Mouse (Mus musculus) stomach, embryonic 16.5 days (tissue): ENCODE measurements at regions not wholly inside any gene's neighbourhood (a gene's known extent, or its start where the extent isn't known, plus 50 kb on each side); places are given as distances from the start of the nearest gene placed in this dataset.

ENCODE experiments used
- ATAC-seq: fragments of 200-750 bp; cut with Nextera tagmentation; 2 replicates; pipeline ENCODE4 v1.8.0; 2017; ENCODE audit warnings: moderate number of reproducible peaks, moderate TSS enrichment; ENCODE audit not compliant: insufficient read depth, low FRiP score
- H3K27ac ChIP-seq: fragments of 300-500 bp; sonication (generic); 2 replicates; pipeline ENCODE4 v1.5.1; 2014; ENCODE audit warnings: low read length
- H3K27me3 ChIP-seq: fragments of 300-500 bp; sonication (generic); 2 replicates; pipeline ENCODE4 v1.6.1; 2014; ENCODE audit warnings: low read length, control low read depth, mixed read lengths; ENCODE audit not compliant: control insufficient read depth, insufficient read depth
- H3K36me3 ChIP-seq: fragments of 300-500 bp; sonication (generic); 2 replicates; pipeline ENCODE4 v1.6.1; 2014; ENCODE audit warnings: low read length; ENCODE audit not compliant: control insufficient read depth, insufficient read depth
- H3K4me1 ChIP-seq: fragments of 300-500 bp; sonication (generic); 2 replicates; pipeline ENCODE4 v1.6.1; 2014; ENCODE audit warnings: low read length, control low read depth, mixed read lengths; ENCODE audit not compliant: control insufficient read depth, insufficient read depth
- H3K4me2 ChIP-seq: fragments of 300-500 bp; sonication (generic); 2 replicates; pipeline ENCODE4 v1.6.1; 2014; ENCODE audit warnings: low read depth, low read length, mixed read lengths
- H3K4me3 ChIP-seq: fragments of 300-500 bp; sonication (generic); replicated peaks from 2 replicates; pipeline ENCODE4 v1.5.1; 2014; ENCODE audit warnings: mild to moderate bottlenecking, low read length
- H3K9ac ChIP-seq: fragments of 300-500 bp; sonication (generic); 2 replicates; pipeline ENCODE4 v1.6.1; 2014; ENCODE audit warnings: low read length
- H3K9me3 ChIP-seq: fragments of 300-500 bp; sonication (generic); replicated peaks from 2 replicates; pipeline ENCODE4 v1.6.1; 2016; ENCODE audit warnings: low read length, control low read depth; ENCODE audit not compliant: control insufficient read depth
- WGBS: fragments of 180-500 bp; shearing (Covaris S2); extraction: QIAGEN DNeasy Blood & Tissue Kit; methylation state at CpG from one replicate; pipeline ENCODE4 v1.1.7; 2014; 5-methylcytosine and 5-hydroxymethylcytosine counted together

- Histone ChIP-seq H3K36me3 (no peaks in the 10 kb centered on the region), H3K4me2 (no peak overlapping the region), H3K4me3 (no peak overlapping the region), H3K27ac (no peak overlapping the region), H3K4me1 (peaks cover 4% of the 10 kb centered on the region), H3K9ac (no peak overlapping the region), H3K27me3 (no peaks in the 10 kb centered on the region), H3K9me3 (no peaks in the 10 kb centered on the region)
- WGBS = 26% methylated on average over 9 of the region's 9 CpGs
- no peak for ATAC-seq
Measured at GRCm38 (mm10) chr2:30525295-30525694, 51.3 kb upstream of the Ier5l start.

- Histone ChIP-seq H3K27ac (no peak overlapping the region), H3K9ac (no peak overlapping the region), H3K4me3 (no peak overlapping the region), H3K27me3 (no peaks in the 10 kb centered on the region), H3K4me1 (peaks cover 4% of the 10 kb centered on the region), H3K36me3 (no peaks in the 10 kb centered on the region), H3K9me3 (no peaks in the 10 kb centered on the region), H3K4me2 (no peak overlapping the region)
- ATAC-seq = 0 out of 2 replicates have a peak, but pooled peaks have one; percentile 16
- 42% methylated on average over 3 of the region's 3 CpGs for WGBS
Measured at GRCm38 (mm10) chr2:30525831-30526230, 51.8 kb upstream of the Ier5l start.

- Histone ChIP-seq H3K4me2 (no peak overlapping the region), H3K9ac (no peak overlapping the region), H3K4me1 (peaks cover 4% of the 10 kb centered on the region), H3K9me3 (no peaks in the 10 kb centered on the region), H3K36me3 (no peaks in the 10 kb centered on the region), H3K27ac (no peak overlapping the region), H3K4me3 (no peak overlapping the region), H3K27me3 (no peaks in the 10 kb centered on the region)
- no peak for ATAC-seq
- 53% methylated on average over 4 of the region's 4 CpGs for WGBS
Measured at GRCm38 (mm10) chr2:30527495-30527894, 53.5 kb upstream of the Ier5l start.

GRCm38 (mm10) chr2:30532948-30533347 is 58.9 kb upstream of the Ier5l start:
- no peak overlapping the region for H3K4me2 ChIP-seq
- no peak for ATAC-seq
- H3K36me3 ChIP-seq = no peaks in the 10 kb centered on the region
- H3K27me3 ChIP-seq = no peaks in the 10 kb centered on the region
- H3K9me3 ChIP-seq = no peaks in the 10 kb centered on the region
- no peaks in the 10 kb centered on the region for H3K4me1 ChIP-seq
- no peak overlapping the region for H3K27ac ChIP-seq
- H3K4me3 ChIP-seq = no peak overlapping the region
- no peak overlapping the region for H3K9ac ChIP-seq

- no peak overlapping the region for H3K4me3 ChIP-seq
- ATAC-seq = no peak
- H3K4me2 ChIP-seq = no peak overlapping the region
- H3K4me1 ChIP-seq = no peaks in the 10 kb centered on the region
- no peaks in the 10 kb centered on the region for H3K27me3 ChIP-seq
- H3K27ac ChIP-seq = no peak overlapping the region
- H3K36me3 ChIP-seq = no peaks in the 10 kb centered on the region
- H3K9me3 ChIP-seq = no peaks in the 10 kb centered on the region
- 96% methylated on average over 6 of the region's 6 CpGs for WGBS
- H3K9ac ChIP-seq = no peak overlapping the region
Measured at GRCm38 (mm10) chr2:30533367-30533766, 59.3 kb upstream of the Ier5l start.

- ATAC-seq = 0 out of 2 replicates have a peak, but pooled peaks have one; percentile 17
- H3K4me1 ChIP-seq = no peaks in the 10 kb centered on the region
- 47% methylated on average over 10 of the region's 10 CpGs for WGBS
- H3K27ac ChIP-seq = no peak overlapping the region
- H3K27me3 ChIP-seq = no peaks in the 10 kb centered on the region
- no peaks in the 10 kb centered on the region for H3K9me3 ChIP-seq
- no peak overlapping the region for H3K4me2 ChIP-seq
- H3K4me3 ChIP-seq = no peak overlapping the region
- H3K36me3 ChIP-seq = no peaks in the 10 kb centered on the region
- peak overlapping the region; percentile 33; the same call in 1 of the 2 replicates for H3K9ac ChIP-seq
Measured at GRCm38 (mm10) chr2:30534485-30534884, 60.4 kb upstream of the Cstad start.

- H3K27me3 ChIP-seq = no peaks in the 10 kb centered on the region
- no peak for ATAC-seq
- no peaks in the 10 kb centered on the region for H3K4me1 ChIP-seq
- no peak overlapping the region for H3K9ac ChIP-seq
- H3K9me3 ChIP-seq = no peaks in the 10 kb centered on the region
- WGBS = 93% methylated on average over 1 of the region's 1 CpGs
- no peak overlapping the region for H3K4me3 ChIP-seq
- no peaks in the 10 kb centered on the region for H3K36me3 ChIP-seq
- no peak overlapping the region for H3K27ac ChIP-seq
- no peak overlapping the region for H3K4me2 ChIP-seq
Measured at GRCm38 (mm10) chr2:30539305-30539704, 55.5 kb upstream of the Cstad start.

GRCm38 (mm10) chr2:30541541-30541940 is 53.3 kb upstream of the Cstad start:
- H3K27me3 ChIP-seq = no peaks in the 10 kb centered on the region
- H3K27ac ChIP-seq = no peak overlapping the region
- no peaks in the 10 kb centered on the region for H3K9me3 ChIP-seq
- 39% methylated on average over 4 of the region's 4 CpGs for WGBS
- ATAC-seq = no peak
- peaks cover 14% of the 10 kb centered on the region for H3K4me1 ChIP-seq
- H3K9ac ChIP-seq = peak overlapping the region; percentile 11; the same call in 1 of the 2 replicates
- no peak overlapping the region for H3K4me2 ChIP-seq
- no peaks in the 10 kb centered on the region for H3K36me3 ChIP-seq
- no peak overlapping the region for H3K4me3 ChIP-seq

- 2% methylated on average over 35 of the region's 35 CpGs for WGBS
- Histone ChIP-seq H3K4me3 (peak overlapping the region; percentile 40), H3K27me3 (no peaks in the 10 kb centered on the region), H3K4me1 (peaks cover 14% of the 10 kb centered on the region), H3K9me3 (no peaks in the 10 kb centered on the region), H3K9ac (peak overlapping the region; percentile 38), H3K36me3 (no peaks in the 10 kb centered on the region), H3K4me2 (peak overlapping the region; percentile 68), H3K27ac (no peak overlapping the region; the same call in 1 of the 2 replicates)
- peak; percentile 89 for ATAC-seq
Measured at GRCm38 (mm10) chr2:30544782-30545435, 49.9 kb upstream of the Cstad start.
